Mouse (Mus musculus) yolk sac, embryonic 10.5 days (tissue): ENCODE measurements around the gene Mff.

Experiments used
- DNase-seq: peaks from one replicate; pipeline ENCODE4 v3.0.0-alpha.2; 2017; ENCODE audit warnings: low spot score

Mff gene

GRCm38 (mm10) chr1:82724339-82725025, at the start of gene Mff:
TSS of gene Mff (plus strand) at chr1:82724890.
- peak; percentile 94 for DNase-seq

- no peak for DNase-seq
Observed at GRCm38 (mm10) chr1:82686328-82686727, 38.4 kb upstream of the Mff start.

DNA sequence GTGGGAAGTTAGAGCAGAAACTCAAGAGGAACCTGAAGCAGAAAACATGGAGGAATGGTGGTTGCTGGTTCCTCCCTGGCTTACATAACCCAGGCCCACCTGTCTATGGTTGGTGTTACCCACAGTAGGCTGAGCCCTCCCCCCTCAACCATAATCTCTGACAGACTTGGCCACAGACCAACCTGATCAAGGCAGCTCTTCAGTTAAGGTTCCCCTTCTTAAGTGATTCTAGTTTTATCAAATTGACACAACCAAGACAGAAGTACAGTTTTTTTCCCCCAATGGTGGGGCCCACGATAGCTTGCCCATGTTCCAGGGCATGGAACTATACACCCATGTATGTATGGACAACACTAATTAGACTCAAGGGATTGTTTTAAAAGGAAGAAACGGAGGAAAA, 37.8 kb upstream of the Mff start:
- no peak for DNase-seq

- no peak for DNase-seq
Observed at GRCm38 (mm10) chr1:82687931-82688330, 36.8 kb upstream of the Mff start.

GRCm38 (mm10) chr1:82695915-82696314, 28.8 kb upstream of the Mff start:
- no peak for DNase-seq

GRCm38 (mm10) chr1:82717816-82718512, 6.7 kb upstream of the Mff start:
- no peak for DNase-seq

- DNase-seq: no peak
Observed at GRCm38 (mm10) chr1:82725026-82725874, 560 bp downstream of the Mff start.

DNA sequence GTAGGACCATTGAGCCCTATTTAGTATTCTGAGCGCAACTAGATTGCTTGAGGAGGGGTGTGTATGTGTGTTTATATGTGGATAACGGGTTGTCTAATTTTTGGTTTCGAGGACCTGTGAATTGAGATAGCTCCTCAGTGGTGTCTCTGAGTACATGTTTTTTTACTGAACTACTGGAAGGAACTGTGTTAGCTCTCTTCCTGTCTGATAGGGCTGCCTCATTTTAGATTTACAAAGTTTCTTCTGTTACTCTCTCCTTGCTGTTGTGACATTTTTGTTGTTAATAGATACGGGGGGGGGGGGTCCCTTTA, 1.1 kb downstream of the Mff start:
- no peak for DNase-seq

DNA sequence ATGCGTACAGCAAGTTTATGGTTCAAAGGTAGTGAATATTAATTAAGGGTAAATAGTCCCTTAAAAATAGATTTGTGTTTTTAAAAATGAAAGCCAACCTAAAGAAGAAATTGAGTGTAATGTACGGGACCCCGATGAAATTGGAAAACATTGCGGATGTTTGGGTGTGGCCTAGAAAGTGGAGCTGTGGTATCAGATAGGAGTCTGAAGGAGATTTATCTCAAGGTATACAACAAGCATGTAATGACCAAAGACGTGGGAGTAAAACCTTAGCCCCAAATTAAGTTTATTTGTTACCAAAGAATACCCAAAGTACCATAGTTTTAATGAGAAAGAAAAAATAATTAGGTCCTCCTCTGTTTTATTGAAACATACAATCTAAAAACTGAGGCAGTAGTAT, 1.8 kb downstream of the Mff start:
- DNase-seq: no peak

- no peak for DNase-seq
Observed at GRCm38 (mm10) chr1:82733357-82733756, 8.7 kb downstream of the Mff start.

- DNase-seq: no peak
Observed at GRCm38 (mm10) chr1:82738066-82738465, 13.4 kb downstream of the Mff start.

DNA sequence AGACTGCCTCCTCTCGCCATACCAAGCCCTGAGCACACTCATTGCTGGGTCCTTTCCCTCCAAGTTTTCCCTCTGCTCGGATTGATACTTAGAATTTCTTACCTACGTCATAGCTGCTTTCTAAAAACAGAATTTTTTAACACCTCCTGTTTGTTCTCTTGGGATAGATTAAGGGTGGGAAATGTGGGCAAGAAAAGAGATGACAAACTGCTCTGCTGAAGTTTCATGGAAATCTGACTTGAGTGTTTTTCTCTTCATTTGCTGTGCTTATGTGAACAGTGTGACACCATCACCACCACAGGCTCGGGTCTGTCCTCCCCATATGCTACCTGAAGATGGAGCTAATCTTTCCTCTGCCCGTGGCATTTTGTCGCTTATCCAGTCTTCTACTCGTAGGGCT, 16.8 kb downstream of the Mff start:
- no peak for DNase-seq

- DNase-seq: no peak
Observed at GRCm38 (mm10) chr1:82743962-82744361, 19.3 kb downstream of the Mff start.

GRCm38 (mm10) chr1:82746408-82746807, 21.7 kb downstream of the Mff start:
- DNase-seq: no peak

DNA sequence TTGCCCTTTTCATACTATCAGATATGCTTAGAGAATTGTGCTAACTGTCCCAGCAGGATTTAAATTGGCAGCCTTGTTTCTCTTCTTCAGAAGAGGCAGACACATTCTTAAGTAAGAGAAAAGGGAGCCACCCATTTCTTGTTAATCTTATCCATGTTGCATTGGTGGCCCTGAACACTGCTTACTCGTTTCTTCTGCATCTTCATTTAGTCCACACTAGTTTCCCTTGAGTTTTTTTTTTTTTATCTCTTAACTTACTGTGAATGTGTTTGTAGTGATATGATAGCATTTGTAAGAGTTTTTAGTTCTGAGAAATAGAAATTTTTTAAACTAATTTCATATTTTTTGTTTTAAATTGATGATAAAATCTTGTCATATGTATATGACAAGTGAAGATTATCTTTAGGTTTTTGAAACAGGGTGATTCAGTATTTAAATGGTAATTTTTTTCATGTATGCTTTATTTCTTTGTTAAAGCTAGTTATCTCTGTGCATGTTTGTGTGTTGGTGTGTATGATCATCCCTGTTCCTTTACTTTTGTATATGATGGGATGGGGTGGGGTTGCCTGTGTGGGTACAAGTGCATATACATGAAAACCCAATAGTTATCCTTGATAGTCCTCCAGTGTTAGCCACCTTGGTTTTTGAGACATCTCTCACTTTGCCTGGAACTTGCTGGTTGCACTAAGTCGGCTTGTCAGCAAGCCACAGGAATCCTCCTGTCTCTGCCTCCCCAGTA, 23.2 kb downstream of the Mff start:
- no peak for DNase-seq

GRCm38 (mm10) chr1:82759520-82759919, 34.8 kb downstream of the Mff start:
- DNase-seq: no peak

DNA sequence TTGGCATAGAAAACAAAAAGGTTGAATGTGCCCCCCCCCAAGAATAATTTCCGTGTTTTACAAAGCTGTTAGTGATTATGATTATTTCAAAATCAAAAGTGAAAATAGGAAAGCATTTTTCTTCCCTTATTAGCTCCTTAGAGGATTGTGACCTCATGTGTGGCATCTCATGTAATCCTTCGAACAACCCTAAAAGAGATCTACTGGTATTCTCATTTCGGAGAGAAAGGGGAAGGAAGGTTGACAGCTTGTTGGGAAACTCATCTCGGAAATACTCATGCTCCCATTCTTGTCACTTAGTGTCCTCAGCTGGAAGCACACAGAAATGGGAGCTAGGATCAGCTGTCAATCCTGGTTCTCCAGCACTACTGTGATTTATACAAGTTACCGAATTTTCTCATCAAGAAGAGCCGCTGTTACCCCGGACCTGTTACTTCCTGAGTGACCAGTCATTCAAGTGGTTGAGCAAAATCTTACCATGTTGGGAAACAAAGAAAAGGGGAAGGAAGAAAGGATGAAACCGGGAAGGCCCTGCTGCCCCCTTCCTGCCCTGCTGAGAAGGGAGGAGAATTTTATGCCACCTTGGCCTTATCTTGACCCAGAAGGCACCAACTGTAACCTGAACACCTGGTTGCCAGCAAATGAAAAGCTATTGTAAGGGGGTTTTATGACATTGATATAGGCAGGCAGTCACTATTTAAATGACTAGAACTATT, 36.9 kb downstream of the Mff start:
- no peak for DNase-seq

DNA sequence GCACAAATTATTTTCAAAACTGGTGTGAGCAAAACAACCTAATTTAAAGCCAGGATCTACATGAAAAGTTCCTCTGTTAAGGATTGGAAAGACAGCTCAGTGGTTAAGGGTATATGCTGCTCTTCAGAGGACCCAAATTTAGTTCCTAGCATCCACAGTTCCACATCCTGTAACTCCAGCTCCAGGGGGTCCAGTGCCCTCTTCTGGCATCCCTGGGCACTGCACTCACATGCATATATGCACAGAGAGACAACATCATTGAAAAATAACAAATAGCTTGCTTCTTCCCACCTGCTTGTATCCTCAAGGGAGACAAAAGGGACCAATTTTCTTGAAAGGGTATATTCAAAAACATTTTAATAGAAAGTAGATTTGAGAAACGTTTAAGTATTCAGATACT, 37.6 kb downstream of the Mff start:
- no peak for DNase-seq

GRCm38 (mm10) chr1:82766227-82766626, 41.5 kb downstream of the Mff start:
- no peak for DNase-seq

DNA sequence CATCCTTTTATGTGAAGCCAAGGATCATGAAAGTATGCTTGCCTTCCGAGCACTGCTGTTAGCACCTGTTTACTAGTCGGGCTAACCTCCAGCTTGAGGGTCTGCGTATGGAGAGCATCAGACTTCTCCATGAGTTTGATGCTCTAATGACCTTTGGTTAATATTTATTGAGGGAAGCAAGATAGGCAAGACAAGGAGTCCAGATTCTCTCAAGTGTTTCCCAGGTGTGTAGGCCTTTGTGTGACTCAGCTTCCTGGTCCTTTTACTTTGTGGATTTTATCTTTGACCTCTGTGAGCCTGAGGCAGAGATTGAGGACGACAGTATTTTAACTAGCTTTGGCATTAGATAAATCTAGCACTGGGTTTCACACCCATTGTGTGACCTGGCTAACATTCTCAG, 42.0 kb downstream of the Mff start:
- DNase-seq: peak; percentile 40

DNA sequence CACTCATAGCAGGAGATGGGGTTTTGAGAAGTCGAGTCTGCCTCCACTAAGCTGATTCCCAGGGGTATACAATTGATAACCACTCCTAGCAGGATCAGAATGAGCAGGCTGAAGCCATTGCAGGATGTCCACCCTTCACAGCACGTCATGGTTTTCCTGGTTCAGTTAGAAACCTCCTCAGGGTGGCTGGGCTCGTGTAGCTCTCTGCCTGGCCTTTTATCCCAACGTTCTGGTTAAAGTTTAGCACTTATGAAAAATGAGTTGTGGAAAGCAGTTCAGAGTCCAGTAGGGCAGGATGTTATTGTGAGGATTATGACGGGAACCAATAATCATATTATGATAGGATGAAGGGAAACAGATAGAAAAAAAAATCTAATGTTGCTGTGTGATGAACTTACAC, 43.6 kb downstream of the Mff start, which contains the start of gene Tm4sf20:
Gene Tm4sf20, minus strand, starts transcription at position 193 of the 400 bp plus-strand sequence.
- DNase-seq: no peak
